Mouse (Mus musculus) embryonic facial prominence, embryonic 14.5 days (tissue): Measurements from ENCODE around the gene Cnr2. TPM values are rescaled to one million over a fixed set of nuclear protein-coding genes. Genes with fewer than 3 reads are reported as not detected.

Source experiments
- ATAC-seq: fragments of 200-750 bp; cut with Nextera tagmentation; 2 replicates; pipeline ENCODE4 v1.8.0; 2017; ENCODE audit warnings: low read depth, moderate number of reproducible peaks, moderate TSS enrichment
- DNase-seq: peaks from one replicate; pipeline ENCODE4 v3.0.0-alpha.2; 2015; ENCODE audit warnings: low spot score
- H3K27ac ChIP-seq: fragments of 300-500 bp; sonication (generic); replicated peaks from 2 replicates; pipeline ENCODE4 v1.5.1; 2014; ENCODE audit warnings: low read depth, mild to moderate bottlenecking, low read length, moderate library complexity
- H3K27me3 ChIP-seq: fragments of 300-500 bp; sonication (generic); replicated peaks from 2 replicates; pipeline ENCODE4 v1.6.1; 2014; ENCODE audit warnings: low read length; ENCODE audit not compliant: control insufficient read depth, insufficient read depth
- H3K36me3 ChIP-seq: fragments of 300-500 bp; sonication (generic); 2 replicates; pipeline ENCODE4 v1.6.1; 2014; ENCODE audit warnings: low read length, mixed read lengths; ENCODE audit not compliant: control insufficient read depth, insufficient read depth
- H3K4me1 ChIP-seq: fragments of 300-500 bp; sonication (generic); 2 replicates; pipeline ENCODE4 v1.6.1; 2014; ENCODE audit warnings: antibody characterized with exemption, low read length; ENCODE audit not compliant: control insufficient read depth, insufficient read depth
- H3K4me2 ChIP-seq: fragments of 300-500 bp; sonication (generic); 2 replicates; pipeline ENCODE4 v1.6.1; 2014; ENCODE audit warnings: low read depth, mild to moderate bottlenecking, low read length, moderate library complexity, mixed read lengths
- H3K4me3 ChIP-seq: fragments of 300-500 bp; sonication (generic); 2 replicates; pipeline ENCODE4 v1.5.1; 2014; ENCODE audit warnings: low read depth, mild to moderate bottlenecking, low read length
- H3K9ac ChIP-seq: fragments of 300-500 bp; sonication (generic); 2 replicates; pipeline ENCODE4 v1.6.1; 2014; ENCODE audit warnings: low read depth, mild to moderate bottlenecking, low read length, moderate library complexity, mixed read lengths
- H3K9me3 ChIP-seq: fragments of 300-500 bp; sonication (generic); 2 replicates; pipeline ENCODE4 v1.6.1; 2016; ENCODE audit warnings: low read length; ENCODE audit not compliant: control insufficient read depth
- WGBS: fragments of 180-500 bp; shearing (Covaris S2); extraction: QIAGEN DNeasy Blood & Tissue Kit; methylation state at CpG from one replicate; pipeline ENCODE4 v1.1.7; 2014; 5-methylcytosine and 5-hydroxymethylcytosine counted together
- polyA plus RNA-seq: library from polyadenylated mRNA; unstranded; fragments of >200 nt; fragmentation: Nextera tagmentation; extraction: Ambion mirVana; gene quantifications from 2 replicates; pipeline ENCODE4 v1.2.1, GENCODE M21; 2014

The Cnr2 gene
- polyA plus RNA-seq, 1 experiment from 2014 or later = 1.1 TPM

GRCm38 (mm10) chr4:135920304-135921241 is 25.4 kb downstream of the Cnr2 start, which contains the start of gene Fuca1:
Fuca1 (plus strand) TSS chr4:135920735.
- H3K27me3 ChIP-seq = no peaks in the 10 kb centered on the region
- 0 out of 2 replicates have a peak, but pooled peaks cover 15% of the 10 kb centered on the region for H3K36me3 ChIP-seq
- H3K4me2 ChIP-seq = peak within 1 kb of the TSS; percentile 86
- peaks cover 5% of the 10 kb centered on the region for H3K4me1 ChIP-seq
- peak within 1 kb of the TSS; percentile 76 for H3K9ac ChIP-seq
- peak; percentile 98 for DNase-seq
- 2% methylated on average over 56 of the region's 60 CpGs for WGBS
- ATAC-seq = peak; percentile 97
- H3K27ac ChIP-seq = peak within 1 kb of the TSS; percentile 74
- H3K4me3 ChIP-seq = peak within 1 kb of the TSS; percentile 58
- H3K9me3 ChIP-seq = no peaks in the 10 kb centered on the region

- peak overlapping the region; percentile 74 for H3K27ac ChIP-seq
- H3K4me3 ChIP-seq = peak overlapping the region; percentile 58
- peaks cover 5% of the 10 kb centered on the region for H3K4me1 ChIP-seq
- H3K36me3 ChIP-seq = 0 out of 2 replicates have a peak, but pooled peaks cover 20% of the 10 kb centered on the region
- no peaks in the 10 kb centered on the region for H3K9me3 ChIP-seq
- H3K4me2 ChIP-seq = peak overlapping the region; percentile 86
- H3K9ac ChIP-seq = peak overlapping the region; percentile 76
- 5% methylated on average over 26 of the region's 26 CpGs for WGBS
- DNase-seq (peak; percentile 27), ATAC-seq (no peak)
- H3K27me3 ChIP-seq = no peaks in the 10 kb centered on the region
Measured at GRCm38 (mm10) chr4:135921257-135922120, 26.3 kb downstream of the Cnr2 start.

GRCm38 (mm10) chr4:135922190-135922589 is 27.0 kb downstream of the Cnr2 start:
- Histone ChIP-seq H3K4me3 (peak overlapping the region; percentile 58), H3K4me2 (peak overlapping the region; percentile 86), H3K27ac (no peak overlapping the region), H3K9ac (peak overlapping the region; percentile 76; the same call in 1 of the 2 replicates), H3K4me1 (peaks cover 5% of the 10 kb centered on the region), H3K27me3 (no peaks in the 10 kb centered on the region), H3K36me3 (0 out of 2 replicates have a peak, but pooled peaks cover 20% of the 10 kb centered on the region), H3K9me3 (no peaks in the 10 kb centered on the region)
- WGBS = 76% methylated on average over 1 of the region's 1 CpGs
- no peak for ATAC-seq
- DNase-seq = no peak

GRCm38 (mm10) chr4:135924418-135924817 is 29.2 kb downstream of the Cnr2 start:
- 85% methylated on average over 2 of the region's 2 CpGs for WGBS
- H3K4me1 ChIP-seq = peaks cover 5% of the 10 kb centered on the region
- H3K4me3 ChIP-seq = no peak overlapping the region
- H3K36me3 ChIP-seq = 0 out of 2 replicates have a peak, but pooled peaks cover 28% of the 10 kb centered on the region
- H3K9me3 ChIP-seq = no peaks in the 10 kb centered on the region
- no peaks in the 10 kb centered on the region for H3K27me3 ChIP-seq
- H3K9ac ChIP-seq = no peak overlapping the region
- ATAC-seq = no peak
- no peak for DNase-seq
- no peak overlapping the region for H3K27ac ChIP-seq
- no peak overlapping the region for H3K4me2 ChIP-seq

- no peak for ATAC-seq
Measured at GRCm38 (mm10) chr4:135925341-135925740, 30.1 kb downstream of the Cnr2 start.

GRCm38 (mm10) chr4:135926195-135926808 is 31.1 kb downstream of the Cnr2 start:
- Histone ChIP-seq H3K4me2 (no peak overlapping the region), H3K27ac (no peak overlapping the region), H3K4me1 (peaks cover 5% of the 10 kb centered on the region), H3K9me3 (no peaks in the 10 kb centered on the region), H3K27me3 (no peaks in the 10 kb centered on the region), H3K4me3 (no peak overlapping the region), H3K36me3 (0 out of 2 replicates have a peak, but pooled peaks cover 28% of the 10 kb centered on the region), H3K9ac (no peak overlapping the region)
- DNase-seq (no peak), ATAC-seq (no peak)
- 80% methylated on average over 10 of the region's 10 CpGs for WGBS

More at GRCm38 (mm10) chr4:135925341-135925740, 30.1 kb downstream of the Cnr2 start:
- DNase-seq = peak; percentile 18
- WGBS = 82% methylated on average over 5 of the region's 5 CpGs
- Histone ChIP-seq H3K27me3 (no peaks in the 10 kb centered on the region), H3K27ac (no peak overlapping the region), H3K9me3 (no peaks in the 10 kb centered on the region), H3K9ac (no peak overlapping the region), H3K4me2 (no peak overlapping the region), H3K4me1 (peaks cover 5% of the 10 kb centered on the region), H3K4me3 (no peak overlapping the region), H3K36me3 (0 out of 2 replicates have a peak, but pooled peaks cover 28% of the 10 kb centered on the region)

- H3K27ac ChIP-seq = no peak overlapping the region
- no peaks in the 10 kb centered on the region for H3K9me3 ChIP-seq
- H3K4me1 ChIP-seq = peaks cover 2% of the 10 kb centered on the region
- no peak overlapping the region for H3K4me3 ChIP-seq
- WGBS = 97% methylated on average over 3 of the region's 3 CpGs
- DNase-seq (no peak), ATAC-seq (no peak)
- H3K4me2 ChIP-seq = no peak overlapping the region
- H3K9ac ChIP-seq = no peak overlapping the region
- 0 out of 2 replicates have a peak, but pooled peaks cover 28% of the 10 kb centered on the region for H3K36me3 ChIP-seq
- no peaks in the 10 kb centered on the region for H3K27me3 ChIP-seq
Measured at GRCm38 (mm10) chr4:135926861-135927260, 31.7 kb downstream of the Cnr2 start.

GRCm38 (mm10) chr4:135928376-135928775 is 33.2 kb downstream of the Cnr2 start:
- Histone ChIP-seq H3K4me3 (no peak overlapping the region), H3K36me3 (peaks cover 33% of the 10 kb centered on the region), H3K27ac (no peak overlapping the region), H3K4me1 (no peaks in the 10 kb centered on the region), H3K9me3 (no peaks in the 10 kb centered on the region), H3K27me3 (no peaks in the 10 kb centered on the region), H3K4me2 (no peak overlapping the region), H3K9ac (no peak overlapping the region)
- DNase-seq (no peak), ATAC-seq (no peak)
- whole genome bisulfite sequencing = 76% methylated on average over 9 of the region's 9 CpGs
